Mouse (Mus musculus) frontal cortex, adult 2 months (tissue): ENCODE measurements at regions not wholly inside any gene's neighbourhood (a gene's known extent, or its start where the extent isn't known, plus 50 kb on each side); places are given as distances from the start of the nearest gene placed in this dataset.

Experiments used
- DNase-seq, 2 experiments: peaks; one replicate each; pipeline ENCODE4 v3.0.0; 2022; ENCODE audit warnings: low spot score in 1 of 2; ENCODE audit errors: extremely low spot score in 1 of 2

DNA sequence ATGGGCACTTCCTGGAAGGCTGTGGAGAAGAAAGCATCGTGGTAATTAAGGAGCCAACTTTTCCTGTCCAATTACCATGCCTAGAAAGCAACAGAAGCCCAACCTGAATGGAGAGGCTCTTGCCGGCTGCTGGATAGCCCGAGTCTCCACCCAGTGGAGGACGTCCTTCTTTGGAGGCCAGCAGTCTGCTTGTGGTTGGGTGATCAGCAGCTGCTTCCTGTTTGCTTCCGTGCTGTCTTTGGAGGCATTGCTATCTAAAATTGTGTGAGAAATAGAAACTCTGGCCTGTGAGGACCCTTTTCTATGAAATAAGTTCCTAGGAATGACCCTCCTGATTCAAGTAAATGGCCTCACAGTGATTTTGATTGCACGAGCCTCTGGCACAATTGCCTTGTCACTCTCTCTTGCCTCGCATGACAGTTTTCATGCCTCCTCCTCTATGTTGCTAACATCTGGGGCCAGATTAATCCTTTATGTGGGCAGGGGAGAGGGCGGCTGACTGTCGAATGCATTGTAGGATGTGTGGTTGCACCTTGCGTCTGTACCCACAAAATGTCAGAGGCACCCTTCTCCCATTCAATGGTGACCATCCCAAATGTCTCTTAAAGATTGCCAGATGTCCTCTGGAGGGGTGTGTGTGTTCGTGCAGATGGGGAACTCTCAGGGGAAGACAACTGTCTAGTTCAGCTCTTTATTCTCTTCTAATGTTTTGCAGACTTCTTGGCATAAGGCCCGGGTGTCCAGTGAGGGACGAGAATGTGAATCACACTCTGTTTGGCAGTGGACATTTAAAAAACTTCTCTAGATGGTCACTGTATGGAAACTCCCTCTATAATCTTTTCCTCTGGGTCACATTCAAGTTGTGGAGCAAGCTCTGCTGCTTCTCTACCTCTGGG lies 374.6 kb downstream of the Gm49356 start:
- DNase-seq = no peak
